Mouse (Mus musculus) adrenal gland, postnatal 25 days (tissue): ENCODE results near the gene Uxs1. TPM values are rescaled to one million over a fixed set of nuclear protein-coding genes. Genes with fewer than 3 reads are reported as not detected.

Source experiments
- DNase-seq: peaks from one replicate; pipeline ENCODE4 v3.0.0; 2021; ENCODE audit warnings: mixed read lengths
- total RNA-seq: library from RNA; stranded (reverse); gene quantifications from 2 replicates; pipeline ENCODE4 v1.2.3, GENCODE M21; 2021

The Uxs1 gene
- total RNA-seq, 1 experiment from 2014 or later = 56.1 TPM

DNA sequence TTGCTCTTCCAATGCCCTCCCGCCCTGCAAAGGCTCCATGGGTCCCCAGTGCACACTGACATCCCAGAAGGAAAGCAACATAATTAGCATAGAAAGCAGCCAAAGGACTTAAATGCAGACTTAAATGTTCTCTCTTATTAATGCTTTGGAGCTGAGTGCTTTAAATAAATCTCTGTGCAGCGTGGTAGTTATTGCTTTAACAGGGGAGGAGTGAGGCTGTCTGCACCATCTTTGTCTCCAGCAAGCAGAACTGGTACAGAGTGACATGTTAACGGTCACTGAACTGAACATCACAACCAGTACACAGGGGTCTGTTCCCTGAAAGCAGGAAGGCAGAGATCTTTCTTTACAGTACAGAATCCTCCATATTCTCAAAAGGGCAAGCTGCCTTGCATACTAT is 29.6 kb downstream of the Uxs1 start:
- DNase-seq = no peak

GRCm38 (mm10) chr1:43789765-43790164 is 37.8 kb downstream of the Uxs1 start:
- DNase-seq = no peak

DNA sequence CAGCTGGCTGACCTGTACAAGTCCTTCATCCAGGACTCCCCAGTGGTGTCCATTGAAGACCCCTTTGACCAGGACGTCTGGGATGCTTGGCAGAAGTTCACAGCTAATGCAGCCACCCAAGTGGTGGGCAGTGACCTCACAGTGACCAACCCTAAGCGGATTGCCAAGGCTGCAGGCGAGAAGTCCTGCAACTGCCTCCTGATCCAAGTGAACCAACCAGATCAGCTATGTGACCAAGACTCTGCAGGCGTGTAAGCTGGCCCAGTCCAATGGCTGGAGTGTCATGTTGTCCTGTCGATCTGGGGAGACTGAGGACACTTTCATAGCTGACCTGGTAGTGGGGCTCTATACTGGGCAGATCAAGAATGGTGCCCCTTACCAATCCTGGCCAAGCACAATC is 40.9 kb downstream of the Uxs1 start:
- DNase-seq = no peak

GRCm38 (mm10) chr1:43785316-43785715 is 42.3 kb downstream of the Uxs1 start:
- no peak for DNase-seq

GRCm38 (mm10) chr1:43783186-43783585 is 44.4 kb downstream of the Uxs1 start:
- DNase-seq = no peak

- DNase-seq = no peak
Measured at GRCm38 (mm10) chr1:43782680-43783079, 44.9 kb downstream of the Uxs1 start.

- DNase-seq = no peak
Measured at GRCm38 (mm10) chr1:43781672-43782071, 45.9 kb downstream of the Uxs1 start.

DNA sequence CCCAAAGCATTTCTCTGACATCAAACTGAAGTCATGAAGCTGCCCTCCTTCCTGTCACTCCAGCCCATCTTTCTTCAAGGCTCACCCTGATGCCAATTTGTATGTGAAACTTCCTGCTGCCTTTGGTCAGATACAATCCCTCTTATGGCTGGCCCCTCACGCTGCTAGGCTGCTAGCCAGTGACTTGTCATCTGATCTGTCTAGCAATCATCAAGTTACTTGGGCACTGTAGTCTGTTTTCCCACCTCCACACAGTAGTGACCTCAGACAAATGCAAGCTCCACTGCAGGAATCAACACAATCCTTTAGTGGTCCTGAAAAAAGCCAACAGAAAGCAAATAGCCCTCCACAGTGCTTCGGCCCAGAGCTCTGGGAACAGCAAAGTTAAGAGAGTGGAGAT is 46.4 kb downstream of the Uxs1 start:
- no peak for DNase-seq

- DNase-seq = peak; percentile 57
Measured at GRCm38 (mm10) chr1:43776106-43776505, 51.5 kb downstream of the Uxs1 start.

DNA sequence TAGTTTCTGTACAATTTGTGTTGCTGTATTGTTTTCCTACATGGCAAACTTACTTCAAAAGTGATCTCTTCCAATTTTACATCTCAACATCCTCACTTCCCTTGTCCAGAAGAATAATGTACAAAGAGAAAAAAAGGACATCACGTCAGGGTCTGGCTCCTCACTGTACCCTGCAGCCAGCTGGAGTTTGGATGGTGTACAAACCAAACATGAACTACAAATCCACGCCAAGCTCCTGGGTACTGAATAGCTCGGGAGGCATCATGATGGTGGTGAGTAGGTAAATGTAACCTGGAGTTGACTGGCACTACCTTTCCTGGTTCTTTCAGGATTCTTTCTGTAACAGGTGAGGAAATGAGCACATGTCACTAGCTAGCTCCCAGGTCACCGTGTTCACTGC is 53.5 kb downstream of the Uxs1 start:
- no peak for DNase-seq

DNA sequence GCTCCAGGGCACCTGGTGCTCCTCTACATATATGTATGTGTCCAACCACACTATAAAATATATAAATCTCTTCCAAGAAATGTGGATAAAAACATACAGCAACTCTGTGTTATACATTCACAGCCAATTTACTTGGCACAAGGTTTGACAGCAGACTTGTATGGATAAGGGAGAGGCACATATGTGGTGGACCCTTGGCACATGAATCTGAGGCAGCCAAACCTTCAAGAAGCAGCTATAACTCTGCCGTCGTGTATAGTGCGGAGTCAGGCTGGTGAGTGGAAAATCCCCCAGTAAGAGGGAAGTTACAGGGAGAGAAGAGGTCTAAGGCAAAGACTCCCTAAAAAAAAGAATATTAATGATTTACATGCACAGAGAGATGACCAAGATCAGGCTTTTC is 54.9 kb downstream of the Uxs1 start:
- DNase-seq = no peak

DNA sequence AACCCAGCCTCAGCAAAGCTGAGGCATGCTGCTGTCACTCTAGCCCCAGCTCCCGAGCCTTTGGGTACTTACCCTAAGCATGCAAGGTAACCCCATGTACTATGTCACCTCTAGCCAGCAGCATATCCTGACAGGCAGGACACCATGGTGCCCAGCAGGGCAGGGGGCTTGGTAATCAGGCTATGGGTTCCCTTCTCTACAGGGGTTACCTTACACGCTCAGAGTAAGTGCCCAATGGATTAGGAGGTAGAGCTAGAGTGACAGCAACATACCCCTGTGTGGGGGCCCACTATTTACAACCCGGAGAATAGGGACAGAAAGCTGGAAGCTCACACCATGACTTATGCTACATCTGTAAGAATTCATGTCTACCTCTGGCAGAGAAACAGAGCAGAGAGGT is 57.6 kb downstream of the Uxs1 start:
- no peak for DNase-seq

DNA sequence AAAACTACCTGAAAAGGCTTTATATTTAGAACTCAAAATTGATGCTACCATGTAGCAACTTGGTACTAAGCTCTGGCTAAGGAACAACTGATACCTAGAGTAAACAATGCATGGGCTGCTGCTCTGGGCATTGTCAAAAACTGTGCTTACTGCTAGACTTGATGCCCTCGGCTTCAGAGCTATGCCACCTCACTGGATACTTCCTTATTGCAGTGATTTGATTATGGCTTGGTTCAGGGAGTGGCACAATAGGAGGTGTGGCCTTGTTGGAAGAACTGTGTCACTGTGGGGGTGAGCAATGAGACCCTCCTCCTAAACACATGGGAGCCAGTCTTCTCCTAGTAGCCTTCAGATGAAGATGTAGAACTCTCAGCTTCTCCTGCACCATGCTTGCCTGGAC is 58.3 kb downstream of the Uxs1 start:
- no peak for DNase-seq

- no peak for DNase-seq
Measured at GRCm38 (mm10) chr1:43768385-43768990, 59.1 kb downstream of the Uxs1 start.

DNA sequence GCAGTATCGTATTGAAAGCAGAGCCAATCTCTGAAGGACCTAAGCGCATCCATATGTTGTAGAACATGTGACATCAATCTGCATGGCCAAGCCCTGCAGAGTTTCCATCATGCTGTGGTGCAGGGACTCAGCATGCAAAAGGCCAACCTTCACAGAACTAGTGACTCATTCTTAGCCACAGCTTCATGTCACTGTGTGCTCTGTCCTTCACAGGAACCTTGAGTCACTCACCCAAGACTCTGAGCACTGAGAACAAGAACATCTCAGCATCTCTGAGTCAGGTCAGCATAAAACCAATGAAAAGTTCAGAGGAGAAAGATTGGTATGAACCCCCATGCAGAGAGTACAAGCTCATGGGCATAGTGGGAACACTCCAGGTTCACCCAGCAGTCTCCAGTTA is 61.3 kb downstream of the Uxs1 start:
- DNase-seq = peak; percentile 15

DNA sequence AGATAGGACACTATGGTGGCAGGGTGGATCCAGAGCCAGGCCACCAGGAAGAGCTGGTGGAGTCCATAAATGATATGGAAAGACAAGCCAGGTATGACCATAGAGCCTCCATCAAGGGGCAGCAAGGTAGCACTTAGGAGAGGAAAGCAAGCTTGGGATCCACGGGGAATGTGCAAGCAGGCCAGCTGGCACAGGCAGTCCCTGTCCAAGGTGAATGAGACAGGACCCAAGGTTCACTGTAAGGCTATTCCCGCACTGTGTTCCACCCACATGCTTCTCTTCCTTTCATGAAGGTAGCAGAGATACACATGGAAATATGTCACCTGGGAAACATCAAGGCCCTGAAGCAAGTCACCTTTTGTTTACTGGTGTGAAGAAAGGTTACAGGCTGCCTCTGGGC is 63.1 kb downstream of the Uxs1 start:
- DNase-seq = no peak

DNA sequence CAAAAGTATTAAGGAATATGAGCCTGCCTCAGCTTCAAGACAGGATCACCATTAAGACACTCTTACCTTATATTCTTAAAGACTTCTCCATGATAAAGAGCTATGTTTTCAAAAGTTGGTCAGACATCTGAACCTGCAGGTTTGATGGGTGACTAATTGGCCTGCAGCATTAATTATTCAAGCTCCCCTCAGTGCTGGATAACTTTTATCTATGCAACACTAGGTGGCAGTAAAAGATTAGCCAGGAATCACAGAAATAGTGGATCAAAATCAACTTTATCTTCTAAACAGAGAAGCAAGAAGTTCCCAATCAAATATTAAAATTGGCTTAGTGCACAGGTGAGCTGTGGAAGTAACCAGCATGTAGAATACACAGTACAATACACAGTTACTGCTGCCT is 67.5 kb downstream of the Uxs1 start:
- no peak for DNase-seq

DNA sequence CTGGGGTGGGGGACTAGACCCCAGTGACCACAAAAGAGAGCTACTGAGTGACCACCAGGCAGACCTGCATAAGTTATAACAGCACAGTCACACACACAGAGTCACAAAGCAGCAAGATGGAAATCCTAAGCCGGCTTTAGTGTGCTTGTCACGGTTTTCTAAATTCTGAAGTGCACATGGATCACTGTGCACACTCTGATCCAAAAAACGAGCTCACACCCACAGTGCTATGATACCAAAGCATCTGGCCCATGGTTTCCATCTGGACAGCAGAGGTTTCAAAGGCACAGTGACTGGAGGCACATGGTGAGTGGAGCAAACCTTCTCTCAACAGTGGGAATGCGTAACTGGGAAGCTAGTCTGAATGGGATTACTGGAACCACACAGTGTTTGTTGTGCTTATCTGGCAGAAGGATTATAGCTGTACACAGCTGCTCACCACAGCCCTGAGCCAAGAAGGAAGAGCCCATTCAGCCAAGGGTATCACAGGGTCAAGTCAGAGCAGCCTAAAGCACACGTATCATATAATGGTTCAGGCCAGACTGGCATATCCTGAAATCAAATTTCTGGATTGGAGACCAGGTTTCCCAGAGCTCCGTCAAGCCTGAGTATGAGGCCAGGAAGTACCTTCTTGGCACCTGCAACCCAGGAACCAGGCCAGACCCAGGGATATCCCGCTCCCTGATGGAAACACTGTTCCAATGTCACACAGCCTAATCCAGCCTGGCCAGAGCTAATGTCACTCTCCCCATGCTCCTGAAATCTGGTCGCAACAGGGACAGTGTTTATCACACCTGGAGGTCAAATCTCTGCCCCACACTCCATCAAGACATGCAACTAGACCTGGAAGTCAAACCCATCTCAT is 72.9 kb downstream of the Uxs1 start:
- DNase-seq = no peak

GRCm38 (mm10) chr1:43738519-43738894 is 89.1 kb downstream of the Uxs1 start:
- no peak for DNase-seq

DNA sequence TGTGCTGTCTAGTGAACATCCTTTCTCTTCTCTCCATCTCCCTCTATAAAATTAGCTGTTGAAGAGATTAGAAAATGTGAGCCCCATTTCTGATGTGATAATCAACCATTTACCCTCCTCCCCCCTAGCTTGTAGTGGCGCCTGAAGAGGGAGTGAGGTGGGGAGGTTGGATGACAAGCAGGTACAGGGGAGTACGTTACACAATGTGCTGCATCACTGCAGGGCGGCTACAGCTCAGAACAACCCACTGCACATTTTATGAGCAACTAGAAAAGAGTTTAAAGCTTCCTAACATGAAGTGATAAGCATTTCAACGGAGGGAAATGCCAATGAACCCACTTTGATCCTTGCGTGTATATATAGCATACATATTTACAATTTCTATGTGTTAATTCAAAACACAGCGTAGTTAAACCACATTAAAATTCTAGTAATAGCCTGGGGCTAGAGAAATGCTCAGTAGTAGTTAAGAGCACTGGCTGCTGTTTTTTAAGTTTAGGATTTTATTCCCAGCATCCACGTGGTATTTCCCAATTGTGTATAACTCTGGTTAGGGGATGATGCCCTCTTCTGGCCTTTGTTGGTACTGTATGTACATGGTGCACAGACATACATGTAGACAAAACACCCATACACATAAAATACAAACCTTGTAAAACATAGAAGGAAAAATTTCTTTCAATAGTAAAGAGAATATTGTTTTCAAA is 89.6 kb downstream of the Uxs1 start:
- peak; percentile 37 for DNase-seq

- DNase-seq = no peak
Measured at GRCm38 (mm10) chr1:43732657-43733056, 94.9 kb downstream of the Uxs1 start.

DNA sequence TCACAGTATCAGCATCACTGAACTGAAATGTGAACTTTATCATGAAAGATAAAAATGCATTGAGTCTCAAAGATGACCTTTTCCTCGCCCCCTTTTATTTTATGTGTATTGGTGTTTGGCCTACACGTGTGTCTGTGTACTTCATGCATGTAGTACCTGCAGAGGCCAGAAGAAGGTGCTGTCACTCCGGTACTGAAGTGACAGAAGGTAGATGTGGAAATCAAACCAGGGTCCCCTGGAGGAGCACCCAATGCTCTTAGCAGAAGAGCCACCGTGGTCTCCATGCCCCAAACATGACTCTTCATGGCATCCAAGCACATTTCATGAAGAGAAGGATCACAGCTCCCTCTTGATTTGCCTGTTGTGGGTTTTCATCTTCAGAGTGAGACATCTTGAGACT is 95.5 kb downstream of the Uxs1 start:
- DNase-seq = no peak

DNA sequence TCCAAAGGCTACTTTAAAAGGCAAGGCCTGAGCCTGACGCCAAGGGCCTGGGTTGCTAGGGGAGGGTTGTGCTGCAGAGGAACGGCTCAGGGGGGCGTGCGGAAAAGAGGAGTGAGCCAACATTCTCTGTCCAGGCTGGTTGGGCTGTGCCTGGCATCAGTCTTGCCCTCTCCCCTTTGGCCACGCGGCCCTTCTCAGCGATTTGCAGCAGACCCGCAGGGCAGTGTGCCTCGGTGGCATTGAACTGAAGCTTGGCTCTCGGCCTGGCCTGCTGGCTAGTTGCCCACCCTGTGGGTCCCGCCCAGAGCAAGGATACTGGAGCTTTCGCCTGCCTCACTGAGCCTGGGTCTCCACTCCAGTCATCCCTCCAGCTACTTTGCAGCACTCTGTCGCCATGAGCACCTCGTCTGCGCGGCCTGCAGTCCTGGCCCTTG is 97.1 kb downstream of the Uxs1 start, which contains the start of gene 1500015O10Rik:
1500015O10Rik (plus strand) TSS at position 112 of the 434 bp plus-strand sequence.
- peak; percentile 82 for DNase-seq
